8 mouse cellular contexts compared by ENCODE assay signal in genomic region chr2:18997387-18997971, GRCm38 (mm10). TPM values are rescaled to one million over a fixed set of nuclear protein-coding genes. Genes with fewer than 3 reads are reported as not detected.
DNase-seq lines count a peak whose midpoint lies in the region; ATAC-seq and TF ChIP-seq lines count a peak whose summit lies in the region.

No protein-coding gene starts in this region.

- no peaks in the 10 kb centered on the region for H3K4me1 ChIP-seq in forebrain, postnatal 0 days (ENCODE audit: insufficient read depth)
- peaks cover 24% of the 10 kb centered on the region for H3K4me1 ChIP-seq in hindbrain, embryonic 14.5 days (replicated peaks; ENCODE audit: control insufficient read depth, insufficient read depth, low read length)
- H3K4me1 ChIP-seq in midbrain, embryonic 11.5 days (ENCODE audit: control insufficient read depth, insufficient read depth, low read length) = peaks cover 12% of the 10 kb centered on the region

- H3K36me3 ChIP-seq in forebrain, postnatal 0 days (ENCODE audit: insufficient read depth) = no peaks in the 10 kb centered on the region
- no peaks in the 10 kb centered on the region for H3K36me3 ChIP-seq in hindbrain, embryonic 14.5 days (replicated peaks; ENCODE audit: control insufficient read depth, insufficient read depth)
- H3K36me3 ChIP-seq in midbrain, embryonic 11.5 days (ENCODE audit: control insufficient read depth, insufficient read depth, low read length) = no peaks in the 10 kb centered on the region

- ATAC-seq in forebrain, postnatal 0 days = peak; percentile 61
- ATAC-seq in hindbrain, embryonic 14.5 days (ENCODE audit: low FRiP score) = peak; percentile 75
- ATAC-seq in midbrain, embryonic 11.5 days (ENCODE audit: low FRiP score) = peak; percentile 78

- DNase-seq in heart, adult 18-20 months = peak; percentile 61 to 74
- no peak for DNase-seq in heart, adult 11 months
- peak; percentile 60 for DNase-seq in brain, adult 2 months (ENCODE audit: low read depth, low spot score)
- peak; percentile 64 for DNase-seq in forebrain, postnatal 0 days
- peak; percentile 55 for DNase-seq in hindbrain, embryonic 14.5 days (ENCODE audit: low spot score)
- DNase-seq in left cerebral cortex, postnatal 4 days = peak; percentile 53
- peak; percentile 97 for DNase-seq in midbrain, embryonic 11.5 days (ENCODE audit: low spot score, missing footprints)
- peak; percentile 56 for DNase-seq in spleen, adult 12 weeks (ENCODE audit: low spot score)

- peak overlapping the region; percentile 80 for H3K27ac ChIP-seq in forebrain, postnatal 0 days (ENCODE audit: low read depth, low read length)
- peak overlapping the region; percentile 90 for H3K27ac ChIP-seq in hindbrain, embryonic 14.5 days
- peak overlapping the region; percentile 82 for H3K27ac ChIP-seq in midbrain, embryonic 11.5 days (ENCODE audit: low read depth, low read length)

- no peaks in the 10 kb centered on the region for H3K9me3 ChIP-seq in forebrain, postnatal 0 days (ENCODE audit: low read length)
- no peaks in the 10 kb centered on the region for H3K9me3 ChIP-seq in hindbrain, embryonic 14.5 days (ENCODE audit: control insufficient read depth, low read length)
- no peaks in the 10 kb centered on the region for H3K9me3 ChIP-seq in midbrain, embryonic 11.5 days (ENCODE audit: control insufficient read depth, low read length)

- 2% methylated on average over 46 of the region's 46 CpGs for WGBS in forebrain, postnatal 0 days
- WGBS in hindbrain, embryonic 14.5 days = under 1% methylated on average over 46 of the region's 46 CpGs
- under 1% methylated on average over 46 of the region's 46 CpGs for WGBS in midbrain, embryonic 11.5 days

- no peaks in the 10 kb centered on the region for H3K27me3 ChIP-seq in forebrain, postnatal 0 days (ENCODE audit: insufficient read depth, low read length)
- no peaks in the 10 kb centered on the region for H3K27me3 ChIP-seq in hindbrain, embryonic 14.5 days (ENCODE audit: control insufficient read depth, insufficient read depth, low read length)
- no peaks in the 10 kb centered on the region for H3K27me3 ChIP-seq in midbrain, embryonic 11.5 days (ENCODE audit: control insufficient read depth, insufficient read depth, low read length)

- TF ChIP-seq CTCF in forebrain, postnatal 0 days (IDR thresholded peaks at IDR 0.05; ENCODE audit: low read depth) = no peak

- intact Hi-C loops in left cerebral cortex, postnatal 4 days (cut with DNase I) = loop anchor here (10.0 kb wide), 1 partner anchor 323 kb away; the partner anchor contains the start of genes Bmi1 and Commd3

- peak overlapping the region; percentile 86 for H3K4me3 ChIP-seq in forebrain, postnatal 0 days (ENCODE audit: low read depth, low read length)
- peak overlapping the region; percentile 84 for H3K4me3 ChIP-seq in hindbrain, embryonic 14.5 days (replicated peaks; ENCODE audit: low read length)
- peak overlapping the region; percentile 72 for H3K4me3 ChIP-seq in midbrain, embryonic 11.5 days (ENCODE audit: low read depth, low read length)

- peak overlapping the region; percentile 92 for H3K4me2 ChIP-seq in forebrain, postnatal 0 days (ENCODE audit: low read depth)
- peak overlapping the region; percentile 92 for H3K4me2 ChIP-seq in hindbrain, embryonic 14.5 days (replicated peaks)
- peak overlapping the region; percentile 96 for H3K4me2 ChIP-seq in midbrain, embryonic 11.5 days

- H3K9ac ChIP-seq in forebrain, postnatal 0 days = peak overlapping the region; percentile 68
- peak overlapping the region; percentile 81 for H3K9ac ChIP-seq in hindbrain, embryonic 14.5 days
- H3K9ac ChIP-seq in midbrain, embryonic 11.5 days (ENCODE audit: low read length) = peak overlapping the region; percentile 82

RNA-seq across cellular contexts. Expression of gene Pip4k2a, which starts 0.4 kb away (rescaled TPM):
- total RNA-seq in heart, adult 18-20 months (2021) = 1 to 10 TPM; 6.3 to 7.7 TPM
- 9.3 and 10.8 TPM in 2 replicates for total RNA-seq in forebrain, postnatal 0 days (2014; rRNA removed)
- polyA plus RNA-seq in forebrain, postnatal 0 days (2015; fragmentation: Nextera tagmentation; extraction: Ambion mirVana) = 8.4 and 9.5 TPM in 2 replicates
- 14.2 and 15.7 TPM in 2 replicates for polyA plus RNA-seq in hindbrain, embryonic 14.5 days (2014; fragmentation: Nextera tagmentation; extraction: Ambion mirVana)
- 10 to 100 TPM; 34.3 to 44.2 TPM for total RNA-seq in left cerebral cortex, postnatal 4 days (2021)
- polyA plus RNA-seq in midbrain, embryonic 11.5 days (2014; fragmentation: Nextera tagmentation; extraction: Ambion mirVana) = 9.7 and 11.5 TPM in 2 replicates

RNA-seq across cellular contexts. Expression of gene 4930426L09Rik, which starts 0.7 kb away (rescaled TPM):
- total RNA-seq in heart, adult 18-20 months (2021) = not detected
- 0.29 and 0.31 TPM in 2 replicates for total RNA-seq in forebrain, postnatal 0 days (2014; rRNA removed)
- 0.58 and 0.59 TPM in 2 replicates for polyA plus RNA-seq in forebrain, postnatal 0 days (2015; fragmentation: Nextera tagmentation; extraction: Ambion mirVana)
- 0.60 and 0.74 TPM in 2 replicates for polyA plus RNA-seq in hindbrain, embryonic 14.5 days (2014; fragmentation: Nextera tagmentation; extraction: Ambion mirVana)
- total RNA-seq in left cerebral cortex, postnatal 4 days (2021) = under 1 TPM; 0.64 to 0.86 TPM
- 0.29 and 0.38 TPM in 2 replicates for polyA plus RNA-seq in midbrain, embryonic 11.5 days (2014; fragmentation: Nextera tagmentation; extraction: Ambion mirVana)
